8 mouse cellular contexts compared by ENCODE assay signal in genomic region chr13:85556101-85556853, GRCm38 (mm10).
DNase-seq lines count a peak whose midpoint lies in the region; ATAC-seq and TF ChIP-seq lines count a peak whose summit lies in the region.

No protein-coding gene starts in this region.

- no peak for TF ChIP-seq EP300 in MEL (IDR thresholded peaks at IDR 0.05; ENCODE audit: low read depth in 1 of 2, low read length in 2 of 2)

- ATAC-seq in heart, embryonic 12.5 days (ENCODE audit: insufficient number of reproducible peaks, low FRiP score) = no peak

- TF ChIP-seq RAD21 in MEL (IDR thresholded peaks at IDR 0.05; ENCODE audit: low read depth, low read length) = peak; percentile 85

- no peak overlapping the region for H3K4me2 ChIP-seq in heart, embryonic 12.5 days

- H3K27me3 ChIP-seq in heart, embryonic 12.5 days (replicated peaks) = no peaks in the 10 kb centered on the region
- H3K27me3 ChIP-seq in MEL (ENCODE audit: control insufficient read depth in 1 of 2, insufficient read depth in 2 of 2, low read length in 2 of 2) = no peaks in the 10 kb centered on the region

- no peaks in the 10 kb centered on the region for H3K36me3 ChIP-seq in heart, embryonic 12.5 days
- no peaks in the 10 kb centered on the region for H3K36me3 ChIP-seq in MEL (ENCODE audit: control insufficient read depth in 1 of 2, insufficient read depth in 2 of 2, low read length in 2 of 2)

- peak; percentile 12 to 73 (median 43); a peak in 4 of 6 replicates for TF ChIP-seq CTCF in MEL (IDR thresholded peaks at IDR 0.05 in 2 of 3, conservative IDR thresholded peaks at IDR 0.05 in 1 of 3; ENCODE audit: control insufficient read depth in 1 of 3, insufficient read depth in 1 of 3, low read depth in 2 of 3, low read length in 3 of 3, poor library complexity in 1 of 3, severe bottlenecking in 1 of 3)

- H3K9me3 ChIP-seq in heart, embryonic 12.5 days (replicated peaks) = no peaks in the 10 kb centered on the region
- H3K9me3 ChIP-seq in MEL (replicated peaks; ENCODE audit: insufficient read depth, low read length) = no peaks in the 10 kb centered on the region

- no peaks in the 10 kb centered on the region for H3K79me2 ChIP-seq in MEL (ENCODE audit: control insufficient read depth, insufficient read depth, low read length, poor library complexity)

- intact Hi-C loops in heart, postnatal 14 days (cut with DNase I) = no loop called here

- 8% methylated on average over 5 of the region's 5 CpGs for WGBS in heart, embryonic 12.5 days

- H3K9ac ChIP-seq in heart, embryonic 12.5 days = no peak overlapping the region
- H3K9ac ChIP-seq in MEL (ENCODE audit: control insufficient read depth, low read depth, low read length, poor library complexity, severe bottlenecking) = no peak overlapping the region

- peak; percentile 21 to 75 for DNase-seq in heart, adult 18-20 months
- peak; percentile 83 for DNase-seq in MEL (ENCODE audit: low read depth, low spot score)
- peak; percentile 29 to 55 for DNase-seq in cerebellum, postnatal 36 days
- peak; percentile 40 to 73 for DNase-seq in heart, postnatal 14 days
- peak; percentile 68 to 77 for DNase-seq in layer of hippocampus, postnatal 10 days (ENCODE audit: low spot score in 2 of 2)
- peak; percentile 68 for DNase-seq in mesoderm, embryonic 11.5 days (ENCODE audit: low read depth, low spot score)
- DNase-seq in telencephalon, adult 2 months (ENCODE audit: low read depth, low spot score) = peak; percentile 40

- no peaks in the 10 kb centered on the region for H3K4me1 ChIP-seq in heart, embryonic 12.5 days (replicated peaks)
- no peaks in the 10 kb centered on the region for H3K4me1 ChIP-seq in MEL (ENCODE audit: control insufficient read depth in 1 of 2, insufficient read depth in 2 of 2, low read length in 2 of 2)

- H3K4me3 ChIP-seq in heart, embryonic 12.5 days = no peak overlapping the region
- H3K4me3 ChIP-seq in MEL (ENCODE audit: control insufficient read depth in 1 of 2, insufficient read depth in 1 of 2, low read depth in 2 of 2, low read length in 2 of 2) = no peak overlapping the region; a peak in 1 of 4 replicates

- TF ChIP-seq POLR2A in MEL (IDR thresholded peaks at IDR 0.05; ENCODE audit: control insufficient read depth in 1 of 2, insufficient read depth in 1 of 2, low read depth in 1 of 2, low read length in 2 of 2, poor library complexity in 1 of 2) = no peak

- no peak overlapping the region for H3K27ac ChIP-seq in heart, embryonic 12.5 days (ENCODE audit: poor library complexity, severe bottlenecking)
- H3K27ac ChIP-seq in MEL (ENCODE audit: control insufficient read depth, low read depth, low read length) = no peak overlapping the region

TF ChIP-seq in MEL, 35 proteins besides CTCF, POLR2A, EP300 and RAD21:
- TF ChIP-seq SIN3A (IDR thresholded peaks at IDR 0.05; ENCODE audit: low read length) (no peak), MAFK (IDR thresholded peaks at IDR 0.05; ENCODE audit: borderline replicate concordance, low read depth, low read length) (no peak), ZNF384 (IDR thresholded peaks at IDR 0.05; ENCODE audit: low read depth, low read length) (peak; percentile 93), HCFC1 (IDR thresholded peaks at IDR 0.05; ENCODE audit: low read depth, low read length) (no peak), UBTF (IDR thresholded peaks at IDR 0.05; ENCODE audit: borderline replicate concordance, insufficient read depth, low read depth, low read length) (no peak), ZC3H11A (IDR thresholded peaks at IDR 0.05; ENCODE audit: low read depth, low read length) (peak; percentile 73), SMC3 (IDR thresholded peaks at IDR 0.05; ENCODE audit: low read depth, low read length) (peak; percentile 73)
